Mouse (Mus musculus) frontal cortex, adult 2 months (tissue): Measurements from ENCODE around the gene Foxp2. TPM values are rescaled to one million over a fixed set of nuclear protein-coding genes. Genes with fewer than 3 reads are reported as not detected.
A peak's percentile ranks its signal among the peaks of the same experiment; 100 is the strongest.

Experiments
- DNase-seq, 2 experiments: peaks; one replicate each; pipeline ENCODE4 v3.0.0; 2022; ENCODE audit warnings: low spot score in 1 of 2; ENCODE audit errors: extremely low spot score in 1 of 2
- polyA plus RNA-seq: library from polyadenylated mRNA; depleted of rRNA; stranded (reverse); fragments of >200 nt; gene quantifications from 2 replicates; pipeline ENCODE4 v1.2.3, GENCODE M21; 2012; rRNA removed

The Foxp2 gene
- polyA plus RNA-seq: 7.2 TPM in 2 replicates

DNA sequence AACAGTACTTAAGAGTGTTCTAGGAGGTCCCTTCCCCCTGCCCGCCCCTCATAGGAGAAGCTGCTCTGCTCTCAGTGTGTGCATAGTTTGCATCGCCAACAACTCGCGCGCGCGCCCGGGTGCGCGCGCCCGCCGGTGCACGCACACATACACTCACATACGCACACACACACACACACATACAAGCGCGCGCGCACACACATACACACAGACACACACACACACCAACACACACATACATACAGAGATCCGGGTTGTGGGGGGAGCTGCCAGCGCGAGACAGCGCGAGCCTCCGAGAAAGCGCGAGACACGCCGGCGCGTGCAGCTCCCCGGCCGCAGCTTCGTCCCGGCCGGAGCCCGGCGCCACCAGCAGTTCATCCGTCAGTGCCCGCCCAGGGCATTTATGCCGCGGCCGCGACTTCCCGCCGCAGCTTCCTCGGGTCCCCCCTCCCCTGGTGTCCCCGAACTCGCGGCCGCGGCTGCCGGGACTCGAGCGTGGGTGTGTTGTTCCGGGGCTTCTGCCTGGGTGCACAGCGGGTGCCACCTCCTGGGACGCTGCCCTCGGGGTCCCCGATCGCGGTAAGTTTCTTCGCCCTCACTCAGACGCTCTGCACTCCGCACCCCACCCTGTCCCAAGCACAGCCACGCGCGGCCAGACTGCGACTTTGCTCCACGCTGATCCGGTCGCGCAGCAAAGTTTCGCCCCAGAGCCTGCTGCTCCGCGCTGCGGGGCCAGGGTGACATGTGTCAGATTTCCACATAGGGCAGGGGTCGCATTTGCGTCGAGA is at the start of gene Foxp2:
Foxp2 (plus strand) TSS at position 167 of the 788 bp plus-strand sequence.
- peak in 1 of 2 experiments; percentile 25 for DNase-seq

DNA sequence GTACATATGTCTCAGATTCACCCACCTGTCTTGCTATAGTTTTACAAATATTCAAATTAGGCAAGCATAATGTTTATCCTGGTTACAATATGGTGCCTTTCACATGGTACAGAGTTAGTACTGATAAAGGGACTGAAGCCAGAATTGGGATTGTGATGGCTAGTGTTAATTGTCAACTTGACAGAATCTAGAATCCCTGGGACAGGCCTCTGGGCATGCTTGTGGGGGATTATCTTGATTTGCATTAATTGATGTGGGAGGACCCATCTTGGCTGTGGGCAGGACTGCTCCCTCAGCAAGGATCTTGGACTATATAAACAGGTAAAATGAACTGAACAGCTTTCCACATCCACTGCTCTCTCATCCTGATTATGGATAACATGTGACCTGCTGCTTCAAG is 15.9 kb upstream of the Foxp2 start:
- DNase-seq: no peak

- DNase-seq: peak in 1 of 2 experiments; percentile 48
Observed at GRCm38 (mm10) chr6:14897028-14897427, 4.1 kb upstream of the Foxp2 start.

GRCm38 (mm10) chr6:14898096-14898855 is 2.9 kb upstream of the Foxp2 start:
- no peak for DNase-seq

- no peak for DNase-seq
Observed at GRCm38 (mm10) chr6:14899021-14899610, 2.0 kb upstream of the Foxp2 start.

- no peak for DNase-seq
Observed at GRCm38 (mm10) chr6:14899936-14900578, 1.1 kb upstream of the Foxp2 start.

- peak in 1 of 2 experiments; percentile 70 for DNase-seq
Observed at GRCm38 (mm10) chr6:14900579-14901021, 549 bp upstream of the Foxp2 start.

DNA sequence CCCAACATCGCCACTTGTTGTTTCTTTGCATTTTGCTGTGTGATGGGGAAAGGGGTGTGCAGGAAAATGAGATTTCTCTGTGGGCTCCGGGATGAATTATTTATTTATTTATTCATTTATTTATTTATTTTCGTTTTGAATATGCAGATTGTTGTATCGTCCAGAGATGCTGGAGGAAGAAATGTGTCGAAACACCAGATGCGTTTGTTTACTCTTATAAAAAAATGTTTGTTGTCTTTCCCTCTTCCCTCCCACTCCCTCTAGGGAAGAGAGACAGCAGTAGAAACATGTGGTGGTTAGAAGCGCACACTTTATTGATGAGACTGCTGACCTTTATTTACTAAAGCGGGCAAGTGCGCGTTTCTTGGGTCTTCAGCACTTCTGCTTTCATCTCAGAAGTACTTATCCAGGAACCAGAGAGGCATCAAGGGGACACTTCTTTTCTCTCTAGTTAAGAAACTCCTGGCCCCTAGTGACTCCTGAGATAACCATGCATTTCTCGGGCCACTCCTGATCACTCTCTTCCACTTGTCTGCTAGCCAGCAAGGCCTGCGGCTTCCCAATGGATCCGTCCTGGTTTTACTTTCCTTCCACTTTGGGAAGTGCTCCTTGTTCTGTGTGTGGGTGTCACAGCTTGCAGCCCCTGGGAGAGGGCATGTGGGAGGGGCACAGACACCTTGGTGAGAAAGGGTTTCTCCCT is 972 bp downstream of the Foxp2 start:
- DNase-seq: no peak

DNA sequence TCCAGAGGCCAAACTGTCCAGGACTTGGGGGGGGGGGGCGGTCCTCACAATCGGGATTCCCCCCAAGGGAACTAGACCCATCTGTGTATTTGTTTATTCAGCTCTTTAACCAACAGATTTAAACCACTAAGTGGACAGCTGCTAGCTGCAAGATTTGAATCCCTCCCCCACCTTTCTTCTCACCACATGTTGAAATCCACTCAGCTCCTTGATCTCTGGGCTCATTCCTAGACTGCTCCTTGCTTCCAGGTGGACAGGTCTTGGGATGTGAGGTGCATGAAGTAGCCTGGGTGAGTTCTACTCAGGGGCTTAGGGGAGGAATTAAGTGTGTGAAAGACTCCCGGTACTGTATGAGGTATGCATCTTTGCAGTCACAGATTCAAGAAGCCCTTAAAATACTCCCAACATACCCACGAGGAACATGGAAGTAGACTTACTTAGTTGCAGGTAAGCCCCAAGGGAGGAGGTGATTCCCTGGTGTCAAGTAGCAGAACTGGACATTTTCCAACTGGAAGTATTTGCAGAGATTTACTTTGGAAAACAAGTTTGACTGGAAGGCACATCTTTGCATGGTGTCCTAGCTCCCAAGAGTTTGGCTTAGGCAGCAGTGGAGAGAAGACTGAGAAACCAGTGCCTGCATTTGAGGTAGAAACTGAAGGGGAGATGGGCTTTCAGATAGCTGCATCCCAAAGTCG is 2.3 kb downstream of the Foxp2 start:
- DNase-seq: no peak

GRCm38 (mm10) chr6:14915066-14915465 is 13.9 kb downstream of the Foxp2 start:
- DNase-seq: no peak

- no peak for DNase-seq
Observed at GRCm38 (mm10) chr6:14922704-14923103, 21.6 kb downstream of the Foxp2 start.

DNA sequence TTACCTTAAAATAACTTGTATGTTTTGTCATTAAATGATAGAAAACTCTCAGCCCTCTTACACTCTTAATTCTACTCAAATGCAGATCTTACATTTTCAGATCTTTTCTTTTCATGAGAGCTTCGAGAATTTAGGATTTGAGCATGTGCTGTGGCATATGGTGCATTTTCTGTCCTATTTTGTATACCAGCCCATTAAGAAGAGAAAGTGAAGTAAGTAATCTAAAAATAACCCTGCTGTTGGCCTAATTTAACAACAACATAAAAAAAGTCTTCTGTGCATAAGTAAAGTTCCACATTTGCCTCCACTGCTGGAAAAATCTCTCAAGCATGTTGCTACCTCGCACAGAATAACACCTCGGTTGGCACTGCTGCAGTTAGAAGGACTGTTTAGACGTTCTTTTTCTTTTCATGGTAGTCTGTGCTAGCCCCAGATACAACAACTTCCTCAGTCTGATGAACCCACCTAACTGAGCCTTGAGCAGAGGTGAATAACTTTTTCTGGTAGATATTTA is 23.9 kb downstream of the Foxp2 start:
- peak in 1 of 2 experiments; percentile 22 for DNase-seq

DNA sequence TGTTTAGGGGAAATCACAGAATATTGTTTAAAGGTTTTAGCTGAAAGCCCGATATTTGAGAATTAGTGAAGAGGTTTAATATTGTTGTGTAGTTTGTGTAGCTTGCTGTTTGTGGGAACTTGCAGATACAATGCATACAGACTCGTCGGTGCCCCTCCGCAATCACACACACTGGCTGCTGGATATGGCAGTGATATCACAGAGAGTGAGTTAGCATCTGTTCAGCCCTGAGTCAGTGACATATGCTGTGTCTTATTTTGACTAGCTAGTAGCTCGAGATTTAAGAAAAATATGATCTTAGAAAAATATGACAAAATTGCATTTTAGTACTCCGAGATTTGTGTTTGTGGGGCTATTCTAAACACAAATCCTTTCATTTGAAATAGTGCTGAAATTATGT is 49.9 kb downstream of the Foxp2 start:
- DNase-seq: peak in 1 of 2 experiments; percentile 37

GRCm38 (mm10) chr6:14952731-14953130 is 51.6 kb downstream of the Foxp2 start:
- DNase-seq: no peak

DNA sequence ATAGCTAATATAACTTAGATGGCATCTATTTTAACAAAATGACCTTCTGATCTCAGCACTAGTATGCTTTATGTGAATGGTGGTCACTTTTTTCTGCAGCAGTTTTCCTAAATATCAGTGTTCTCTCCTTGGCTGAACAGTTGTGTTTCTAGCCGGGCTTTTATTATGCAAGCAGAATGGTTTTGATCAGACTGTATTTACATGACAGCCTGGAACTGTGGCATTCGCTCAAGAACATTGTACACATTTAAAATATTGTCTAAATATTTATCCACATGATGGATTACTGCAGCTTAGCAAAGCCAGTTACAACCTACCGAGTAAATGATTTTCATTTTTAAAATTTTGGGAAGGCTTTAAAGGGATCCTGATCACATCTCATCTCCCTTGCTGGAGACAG is 75.9 kb downstream of the Foxp2 start:
- no peak for DNase-seq

GRCm38 (mm10) chr6:14978201-14978600 is 77.1 kb downstream of the Foxp2 start:
- DNase-seq: no peak

- DNase-seq: no peak
Observed at GRCm38 (mm10) chr6:15008113-15008512, 107.0 kb downstream of the Foxp2 start.

DNA sequence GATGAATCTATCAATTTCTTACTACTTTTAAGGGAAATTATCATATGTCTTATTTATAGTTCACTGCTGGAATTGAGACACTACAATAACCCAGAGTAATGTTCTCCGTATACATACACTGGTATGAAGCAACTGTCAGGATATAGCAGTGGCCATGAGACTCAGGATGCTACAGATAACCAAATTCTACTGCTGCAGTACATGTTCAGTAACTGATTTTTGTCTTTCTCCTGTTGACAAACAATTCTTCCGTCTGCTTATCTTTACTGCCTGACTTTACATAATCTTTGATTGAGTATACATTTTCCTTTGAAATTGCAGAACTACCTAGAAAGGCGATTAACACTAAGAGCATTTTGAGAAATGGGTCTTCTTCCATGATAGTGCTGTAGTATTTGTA is 127.3 kb downstream of the Foxp2 start:
- no peak for DNase-seq

GRCm38 (mm10) chr6:15029446-15030125 is 128.4 kb downstream of the Foxp2 start:
- DNase-seq: no peak
